Mouse (Mus musculus): ENCODE data around the gene Cdc5l. TPM values are rescaled to one million over a fixed set of nuclear protein-coding genes. Genes with fewer than 3 reads are reported as not detected.

Cdc5l gene
- polyA plus RNA-seq, 1 experiment, result 14.3 TPM

DNA sequence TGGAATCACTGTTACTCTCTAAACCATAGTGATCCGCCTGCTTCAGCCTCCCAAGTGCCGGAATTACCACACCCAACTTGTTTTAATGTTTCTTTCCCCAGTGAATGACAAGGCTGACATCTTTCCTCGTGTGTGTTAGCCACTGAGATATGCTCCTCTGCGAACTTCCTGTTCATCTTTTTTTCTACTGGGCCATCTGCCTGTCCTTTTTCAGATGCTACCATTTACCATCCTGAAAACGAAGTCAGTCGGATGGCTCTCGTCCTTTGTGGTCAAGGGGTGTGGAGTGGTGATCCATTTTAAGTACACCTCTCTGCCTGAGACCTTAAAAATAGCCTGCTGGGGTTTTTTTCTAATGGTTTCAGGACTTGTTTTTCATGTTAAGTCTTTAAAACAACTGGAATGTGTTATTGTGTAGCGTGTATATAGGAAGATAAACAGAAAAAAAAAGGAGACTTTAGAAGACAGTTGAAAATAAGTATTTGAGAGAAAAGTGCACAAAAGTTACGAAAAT, 54.2 kb downstream of the Cdc5l start:
- Histone ChIP-seq H3K36me3 (ENCODE audit: control insufficient read depth, insufficient read depth, low read length) (no peaks in the 10 kb centered on the region), H3K27me3 (ENCODE audit: control insufficient read depth, insufficient read depth, low read length) (no peaks in the 10 kb centered on the region), H3K27ac (ENCODE audit: control insufficient read depth, insufficient read depth, low read length) (no peak overlapping the region), H3K4me1 (replicated peaks; ENCODE audit: control insufficient read depth, insufficient read depth, low read length) (peaks cover 4% of the 10 kb centered on the region), H3K4me3 (ENCODE audit: control insufficient read depth, insufficient read depth, low read length) (no peak overlapping the region)
- WGBS, result 75% methylated on average over 9 of the region's 9 CpGs
- no peak for TF ChIP-seq CTCF (IDR thresholded peaks at IDR 0.05; ENCODE audit: borderline replicate concordance, control insufficient read depth, extremely low read depth, insufficient read depth, low read length, poor library complexity)
- no peak for TF ChIP-seq POLR2A (IDR thresholded peaks at IDR 0.05; ENCODE audit: control insufficient read depth, extremely low read depth, insufficient read depth, low read length, poor library complexity)
- no peak for DNase-seq

GRCm38 (mm10) chr17:45377323-45377722, 56.2 kb downstream of the Cdc5l start:
- Histone ChIP-seq H3K4me1 (replicated peaks; ENCODE audit: control insufficient read depth, insufficient read depth, low read length) (no peaks in the 10 kb centered on the region), H3K27me3 (ENCODE audit: control insufficient read depth, insufficient read depth, low read length) (no peaks in the 10 kb centered on the region), H3K4me3 (ENCODE audit: control insufficient read depth, insufficient read depth, low read length) (no peak overlapping the region), H3K27ac (ENCODE audit: control insufficient read depth, insufficient read depth, low read length) (no peak overlapping the region), H3K36me3 (ENCODE audit: control insufficient read depth, insufficient read depth, low read length) (no peaks in the 10 kb centered on the region)
- no peak for TF ChIP-seq POLR2A (IDR thresholded peaks at IDR 0.05; ENCODE audit: control insufficient read depth, extremely low read depth, insufficient read depth, low read length, poor library complexity)
- no peak for TF ChIP-seq CTCF (IDR thresholded peaks at IDR 0.05; ENCODE audit: borderline replicate concordance, control insufficient read depth, extremely low read depth, insufficient read depth, low read length, poor library complexity)
- no peak for DNase-seq
- WGBS, result 43% methylated on average over 5 of the region's 5 CpGs

- TF ChIP-seq POLR2A (IDR thresholded peaks at IDR 0.05; ENCODE audit: control insufficient read depth, extremely low read depth, insufficient read depth, low read length, poor library complexity) (no peak), CTCF (IDR thresholded peaks at IDR 0.05; ENCODE audit: borderline replicate concordance, control insufficient read depth, extremely low read depth, insufficient read depth, low read length, poor library complexity) (peak; percentile 94)
- WGBS, result 40% methylated on average over 13 of the region's 13 CpGs
These were observed 59.4 kb downstream of the Cdc5l start for GRCm38 (mm10) chr17:45373987-45374608.

DNA sequence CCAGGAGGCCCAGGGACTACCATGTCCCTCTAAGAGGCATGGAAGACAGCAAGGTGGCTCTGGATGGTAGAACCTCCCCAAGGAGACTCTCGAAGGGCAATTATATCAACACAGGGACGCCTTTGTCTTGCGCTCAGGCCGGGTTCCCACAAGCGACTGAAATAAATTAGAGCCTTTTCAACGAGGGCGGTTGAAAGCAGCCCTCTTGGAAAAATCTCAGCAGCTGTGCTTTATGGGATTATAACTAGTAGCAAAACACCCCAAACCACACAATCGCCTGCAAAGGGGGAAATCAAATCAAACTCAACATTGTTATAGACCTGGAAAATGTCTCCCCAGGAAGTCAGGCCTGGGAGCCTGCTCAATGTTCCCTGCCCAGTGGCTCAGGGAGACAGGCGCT, 62.5 kb downstream of the Cdc5l start:
- no peaks in the 10 kb centered on the region for H3K36me3 ChIP-seq (ENCODE audit: control insufficient read depth, insufficient read depth, low read length)
- H3K27ac ChIP-seq (ENCODE audit: control insufficient read depth, insufficient read depth, low read length), result no peak overlapping the region
- WGBS, result 91% methylated on average over 9 of the region's 9 CpGs
- H3K4me3 ChIP-seq (ENCODE audit: control insufficient read depth, insufficient read depth, low read length), result no peak overlapping the region
- DNase-seq, result no peak
- no peaks in the 10 kb centered on the region for H3K4me1 ChIP-seq (replicated peaks; ENCODE audit: control insufficient read depth, insufficient read depth, low read length)
- no peak for TF ChIP-seq POLR2A (IDR thresholded peaks at IDR 0.05; ENCODE audit: control insufficient read depth, extremely low read depth, insufficient read depth, low read length, poor library complexity)
- H3K27me3 ChIP-seq (ENCODE audit: control insufficient read depth, insufficient read depth, low read length), result no peaks in the 10 kb centered on the region

More at GRCm38 (mm10) chr17:45373987-45374608, 59.4 kb downstream of the Cdc5l start:
- DNase-seq, result peak; percentile 75
- H3K27me3 ChIP-seq (ENCODE audit: control insufficient read depth, insufficient read depth, low read length), result no peaks in the 10 kb centered on the region
- H3K4me1 ChIP-seq (replicated peaks; ENCODE audit: control insufficient read depth, insufficient read depth, low read length), result no peaks in the 10 kb centered on the region
- no peak overlapping the region for H3K27ac ChIP-seq (ENCODE audit: control insufficient read depth, insufficient read depth, low read length)
- H3K4me3 ChIP-seq (ENCODE audit: control insufficient read depth, insufficient read depth, low read length), result no peak overlapping the region
- no peaks in the 10 kb centered on the region for H3K36me3 ChIP-seq (ENCODE audit: control insufficient read depth, insufficient read depth, low read length)

DNA sequence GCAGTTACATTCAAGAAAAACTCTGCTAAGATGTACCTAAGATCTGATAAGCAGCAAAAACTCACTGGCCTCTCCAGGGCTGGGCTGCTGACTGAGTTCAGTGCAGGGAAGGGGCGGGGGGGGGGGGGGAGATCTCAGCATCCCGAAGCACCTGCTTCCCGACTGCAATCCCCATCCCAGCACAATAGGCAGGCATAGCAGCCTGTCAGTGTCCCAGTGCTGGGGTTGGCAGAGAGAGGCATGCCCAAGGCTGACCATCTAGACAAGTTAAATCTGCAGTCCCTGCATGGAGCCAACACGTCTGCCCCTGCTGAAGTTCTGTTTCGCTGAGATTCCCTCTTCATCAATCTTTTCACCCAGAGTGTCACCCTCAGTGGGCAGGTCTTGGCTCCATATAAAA, 63.0 kb downstream of the Cdc5l start:
- no peak overlapping the region for H3K4me3 ChIP-seq (ENCODE audit: control insufficient read depth, insufficient read depth, low read length)
- 89% methylated on average over 5 of the region's 5 CpGs for WGBS
- TF ChIP-seq POLR2A (IDR thresholded peaks at IDR 0.05; ENCODE audit: control insufficient read depth, extremely low read depth, insufficient read depth, low read length, poor library complexity), result no peak
- TF ChIP-seq CTCF (IDR thresholded peaks at IDR 0.05; ENCODE audit: borderline replicate concordance, control insufficient read depth, extremely low read depth, insufficient read depth, low read length, poor library complexity), result no peak

GRCm38 (mm10) chr17:45364871-45365270, 68.7 kb downstream of the Cdc5l start:
- Histone ChIP-seq H3K27ac (ENCODE audit: control insufficient read depth, insufficient read depth, low read length) (no peak overlapping the region), H3K4me1 (replicated peaks; ENCODE audit: control insufficient read depth, insufficient read depth, low read length) (no peaks in the 10 kb centered on the region), H3K4me3 (ENCODE audit: control insufficient read depth, insufficient read depth, low read length) (no peak overlapping the region), H3K27me3 (ENCODE audit: control insufficient read depth, insufficient read depth, low read length) (no peaks in the 10 kb centered on the region), H3K36me3 (ENCODE audit: control insufficient read depth, insufficient read depth, low read length) (no peaks in the 10 kb centered on the region)
- DNase-seq, result no peak
- 88% methylated on average over 7 of the region's 7 CpGs for WGBS
- no peak for TF ChIP-seq POLR2A (IDR thresholded peaks at IDR 0.05; ENCODE audit: control insufficient read depth, extremely low read depth, insufficient read depth, low read length, poor library complexity)
- no peak for TF ChIP-seq CTCF (IDR thresholded peaks at IDR 0.05; ENCODE audit: borderline replicate concordance, control insufficient read depth, extremely low read depth, insufficient read depth, low read length, poor library complexity)

More for the DNA sequence above, 63.0 kb downstream of the Cdc5l start:
- Histone ChIP-seq H3K36me3 (ENCODE audit: control insufficient read depth, insufficient read depth, low read length) (no peaks in the 10 kb centered on the region), H3K4me1 (replicated peaks; ENCODE audit: control insufficient read depth, insufficient read depth, low read length) (no peaks in the 10 kb centered on the region), H3K27ac (ENCODE audit: control insufficient read depth, insufficient read depth, low read length) (no peak overlapping the region), H3K27me3 (ENCODE audit: control insufficient read depth, insufficient read depth, low read length) (no peaks in the 10 kb centered on the region)
- no peak for DNase-seq

DNA sequence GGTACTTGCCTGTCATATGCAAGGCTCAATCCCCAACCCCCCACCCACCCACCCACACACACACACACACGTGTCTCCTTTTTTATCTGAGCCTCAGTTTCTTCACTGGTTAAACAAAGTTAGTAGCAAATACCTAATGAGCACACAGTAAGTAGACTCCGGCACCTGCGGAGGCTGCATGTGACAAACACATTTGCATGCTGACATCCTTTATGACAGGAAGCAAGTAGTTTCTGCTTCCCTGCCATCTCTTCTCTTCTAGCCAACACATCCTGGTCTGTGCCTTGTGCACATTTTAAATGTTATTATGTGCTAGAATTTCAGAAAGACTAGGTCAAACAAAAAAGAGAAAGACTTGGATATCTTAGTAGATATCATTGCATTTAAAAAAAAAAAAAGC, 72.6 kb downstream of the Cdc5l start:
- Histone ChIP-seq H3K27me3 (ENCODE audit: control insufficient read depth, insufficient read depth, low read length) (no peaks in the 10 kb centered on the region), H3K4me3 (ENCODE audit: control insufficient read depth, insufficient read depth, low read length) (no peak overlapping the region), H3K36me3 (ENCODE audit: control insufficient read depth, insufficient read depth, low read length) (no peaks in the 10 kb centered on the region), H3K4me1 (replicated peaks; ENCODE audit: control insufficient read depth, insufficient read depth, low read length) (no peaks in the 10 kb centered on the region), H3K27ac (ENCODE audit: control insufficient read depth, insufficient read depth, low read length) (no peak overlapping the region)
- TF ChIP-seq POLR2A (IDR thresholded peaks at IDR 0.05; ENCODE audit: control insufficient read depth, extremely low read depth, insufficient read depth, low read length, poor library complexity), result no peak
- no peak for DNase-seq
- 94% methylated on average over 3 of the region's 3 CpGs for WGBS
